Mouse (Mus musculus) midbrain, embryonic 10.5 days (tissue): Measurements from ENCODE around the gene Lrrc31. TPM values are rescaled to one million over a fixed set of nuclear protein-coding genes. Genes with fewer than 3 reads are reported as not detected.
A peak's percentile ranks its signal among the peaks of the same experiment; 100 is the strongest.

ENCODE experiments used
- DNase-seq: peaks from one replicate; pipeline ENCODE4 v3.0.0-alpha.2; 2017; ENCODE audit warnings: low spot score
- H3K27ac ChIP-seq: fragments of 300-500 bp; sonication (generic); replicated peaks from 2 replicates; pipeline ENCODE4 v1.5.1; 2016; ENCODE audit warnings: mild to moderate bottlenecking
- H3K27me3 ChIP-seq: fragments of 300-500 bp; sonication (generic); 2 replicates; pipeline ENCODE4 v1.6.1; 2016; ENCODE audit warnings: low read depth, mild to moderate bottlenecking; ENCODE audit not compliant: poor library complexity, severe bottlenecking
- H3K36me3 ChIP-seq: fragments of 300-500 bp; sonication (generic); 2 replicates; pipeline ENCODE4 v1.6.1; 2016; ENCODE audit warnings: mild to moderate bottlenecking, moderate library complexity
- H3K4me1 ChIP-seq: fragments of 300-500 bp; sonication (generic); 2 replicates; pipeline ENCODE4 v1.6.1; 2016
- H3K4me3 ChIP-seq: fragments of 300-500 bp; sonication (generic); 2 replicates; pipeline ENCODE4 v1.5.1; 2016; ENCODE audit warnings: mild to moderate bottlenecking, moderate library complexity
- H3K9me3 ChIP-seq: fragments of 300-500 bp; sonication (generic); replicated peaks from 2 replicates; pipeline ENCODE4 v1.6.1; 2016; ENCODE audit warnings: mild to moderate bottlenecking
- WGBS: fragments of 180-500 bp; shearing (Covaris S2); methylation state at CpG from one replicate; pipeline ENCODE4 v1.1.7; 2016; 5-methylcytosine and 5-hydroxymethylcytosine counted together
- polyA plus RNA-seq: library from polyadenylated mRNA; unstranded; fragments of >200 nt; fragmentation: Nextera tagmentation; extraction: Ambion mirVana; gene quantifications from 2 replicates; pipeline ENCODE4 v1.2.1, GENCODE M21; 2016

Lrrc31 gene
- polyA plus RNA-seq, 1 experiment from 2014 or later = not detected

- under 1% methylated on average over 41 of the region's 41 CpGs for WGBS
- Histone ChIP-seq H3K36me3 (no peaks in the 10 kb centered on the region), H3K27ac (no peak overlapping the region), H3K27me3 (peaks cover 44% of the 10 kb centered on the region), H3K9me3 (no peaks in the 10 kb centered on the region), H3K4me1 (peaks cover 25% of the 10 kb centered on the region), H3K4me3 (peak overlapping the region; percentile 51)
- peak; percentile 38 for DNase-seq
These were observed 49.4 kb downstream of the Lrrc31 start for GRCm38 (mm10) chr3:30650062-30650841.

GRCm38 (mm10) chr3:30648466-30648865, 51.2 kb downstream of the Lrrc31 start:
- no peak overlapping the region for H3K27ac ChIP-seq
- no peaks in the 10 kb centered on the region for H3K36me3 ChIP-seq
- peaks cover 25% of the 10 kb centered on the region for H3K4me1 ChIP-seq
- no peak for DNase-seq
- peaks cover 44% of the 10 kb centered on the region for H3K27me3 ChIP-seq
- H3K9me3 ChIP-seq = no peaks in the 10 kb centered on the region
- WGBS = 96% methylated on average over 2 of the region's 2 CpGs
- H3K4me3 ChIP-seq = no peak overlapping the region

GRCm38 (mm10) chr3:30647440-30648090, 52.1 kb downstream of the Lrrc31 start, which contains the start of gene Lrrc34:
TSS of gene Lrrc34 (minus strand) at chr3:30647869.
- Histone ChIP-seq H3K4me1 (peaks cover 25% of the 10 kb centered on the region), H3K36me3 (no peaks in the 10 kb centered on the region), H3K9me3 (no peaks in the 10 kb centered on the region), H3K4me3 (peak within 1 kb of the TSS; percentile 58), H3K27me3 (peaks cover 44% of the 10 kb centered on the region), H3K27ac (peak within 1 kb of the TSS; percentile 78)
- DNase-seq = peak; percentile 85
- WGBS = 2% methylated on average over 25 of the region's 25 CpGs

- Histone ChIP-seq H3K27me3 (peaks cover 44% of the 10 kb centered on the region), H3K9me3 (no peaks in the 10 kb centered on the region), H3K27ac (no peak overlapping the region), H3K4me1 (peaks cover 25% of the 10 kb centered on the region), H3K4me3 (peak overlapping the region; percentile 58), H3K36me3 (no peaks in the 10 kb centered on the region)
- WGBS = 54% methylated on average over 8 of the region's 8 CpGs
- DNase-seq = no peak
These were observed 52.9 kb downstream of the Lrrc31 start for GRCm38 (mm10) chr3:30646761-30647160.

GRCm38 (mm10) chr3:30644207-30644606, 55.4 kb downstream of the Lrrc31 start, which contains the start of gene Lrriq4:
TSS of gene Lrriq4 (plus strand) at chr3:30644507.
- Histone ChIP-seq H3K27me3 (peaks cover 18% of the 10 kb centered on the region), H3K4me3 (no peak within 1 kb of the TSS), H3K4me1 (peaks cover 15% of the 10 kb centered on the region), H3K36me3 (no peaks in the 10 kb centered on the region), H3K9me3 (no peaks in the 10 kb centered on the region), H3K27ac (no peak within 1 kb of the TSS)
- 80% methylated on average over 2 of the region's 2 CpGs for WGBS
- DNase-seq = no peak

- DNase-seq = no peak
- H3K27ac ChIP-seq = no peak overlapping the region
- no peaks in the 10 kb centered on the region for H3K27me3 ChIP-seq
- no peaks in the 10 kb centered on the region for H3K36me3 ChIP-seq
- WGBS = 87% methylated on average over 4 of the region's 4 CpGs
- no peak overlapping the region for H3K4me3 ChIP-seq
- no peaks in the 10 kb centered on the region for H3K9me3 ChIP-seq
- H3K4me1 ChIP-seq = no peaks in the 10 kb centered on the region
These were observed 64.0 kb downstream of the Lrrc31 start for GRCm38 (mm10) chr3:30635629-30636028.

GRCm38 (mm10) chr3:30633681-30634080, 66.0 kb downstream of the Lrrc31 start:
- Histone ChIP-seq H3K27ac (no peak overlapping the region), H3K4me3 (no peak overlapping the region), H3K36me3 (no peaks in the 10 kb centered on the region), H3K4me1 (no peaks in the 10 kb centered on the region), H3K9me3 (no peaks in the 10 kb centered on the region), H3K27me3 (no peaks in the 10 kb centered on the region)
- WGBS = 58% methylated on average over 3 of the region's 3 CpGs
- no peak for DNase-seq

Other genes with a start within 250 kb of the Lrrc31 start
- 22.6 and 34.8 TPM in 2 replicates for gene Mecom, start 151.8 kb downstream of the Lrrc31 start, polyA plus RNA-seq
- 0.10 TPM in 1 of 2 replicates, not detected in the other for gene Actrt3, start 99.9 kb downstream of the Lrrc31 start, polyA plus RNA-seq
- gene Mynn, start 97.8 kb downstream of the Lrrc31 start, polyA plus RNA-seq = 32.4 and 35.0 TPM in 2 replicates
- not detected in 2 replicates for gene Lrriq4, start 55.3 kb downstream of the Lrrc31 start, polyA plus RNA-seq
- 1.8 and 2.5 TPM in 2 replicates for gene Lrrc34, start 52.0 kb downstream of the Lrrc31 start, polyA plus RNA-seq
- not detected in 2 replicates for gene Samd7, start 46.5 kb upstream of the Lrrc31 start, polyA plus RNA-seq
- 48.6 and 53.2 TPM in 2 replicates for gene Sec62, start 93.0 kb upstream of the Lrrc31 start, polyA plus RNA-seq
- 0.78 and 0.81 TPM in 2 replicates for gene Gpr160, start 156.1 kb upstream of the Lrrc31 start, polyA plus RNA-seq